Mouse (Mus musculus): Measurements from ENCODE around the gene Fcrla.
A peak's percentile ranks its signal among the peaks of the same experiment; 100 is the strongest.

The Fcrla gene

DNA sequence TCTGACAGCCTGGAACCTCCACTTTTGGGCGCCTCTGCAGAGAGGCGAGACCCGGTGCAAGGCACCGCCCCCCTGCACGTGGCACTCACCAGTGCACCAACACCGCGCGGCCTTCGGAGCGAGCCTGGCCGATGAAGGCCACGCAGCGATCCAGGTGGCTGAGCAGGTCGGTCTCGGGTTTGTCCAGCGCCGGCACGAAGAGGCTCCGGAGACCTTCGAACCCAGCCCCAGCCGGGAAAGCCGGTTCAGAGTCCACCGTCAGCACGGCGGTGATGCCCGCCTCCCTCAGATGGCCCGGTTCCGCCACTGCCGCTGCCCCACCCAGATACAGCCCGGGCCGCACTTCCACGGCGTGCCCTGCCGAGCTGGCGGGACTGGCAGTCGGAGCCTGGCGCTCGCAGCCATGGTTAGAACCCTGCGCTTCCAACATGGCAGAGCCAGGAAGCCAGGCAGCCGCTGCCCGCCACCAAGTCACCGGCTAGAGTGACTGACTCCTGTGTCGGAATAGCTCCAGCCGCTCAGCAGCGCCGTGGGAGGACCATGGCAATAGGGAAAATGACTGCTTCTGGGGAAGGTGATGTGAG lies 42.3 kb downstream of the Fcrla start, which contains the start of the genes Gm26620 and Dusp12:
TSS of gene Gm26620 (plus strand) at position 88 of the 584 bp plus-strand sequence.
TSS of gene Dusp12 (minus strand) at position 563 of the 584 bp plus-strand sequence.
- DNase-seq (ENCODE audit: low spot score), result peak; percentile 90

DNA sequence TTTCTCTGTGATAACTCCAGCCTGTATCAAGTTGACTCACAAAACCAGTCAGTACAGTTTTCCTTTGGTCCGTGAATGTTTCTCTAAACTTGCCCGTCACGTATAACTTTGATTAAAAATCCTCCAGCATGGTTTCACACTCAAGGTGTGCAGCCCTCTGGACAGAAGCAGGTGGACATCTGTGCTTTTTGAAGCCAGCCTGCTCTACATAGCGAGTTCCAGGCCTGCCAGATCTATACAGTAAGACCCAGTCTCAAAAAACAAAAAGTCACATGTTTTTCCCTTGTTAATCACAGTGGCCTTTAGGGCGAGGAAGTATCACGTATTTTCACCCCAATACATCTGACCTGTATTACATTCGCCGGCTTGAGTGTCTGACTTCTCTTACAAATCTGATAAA lies 43.0 kb downstream of the Fcrla start:
- no peak for DNase-seq (ENCODE audit: low spot score)

DNA sequence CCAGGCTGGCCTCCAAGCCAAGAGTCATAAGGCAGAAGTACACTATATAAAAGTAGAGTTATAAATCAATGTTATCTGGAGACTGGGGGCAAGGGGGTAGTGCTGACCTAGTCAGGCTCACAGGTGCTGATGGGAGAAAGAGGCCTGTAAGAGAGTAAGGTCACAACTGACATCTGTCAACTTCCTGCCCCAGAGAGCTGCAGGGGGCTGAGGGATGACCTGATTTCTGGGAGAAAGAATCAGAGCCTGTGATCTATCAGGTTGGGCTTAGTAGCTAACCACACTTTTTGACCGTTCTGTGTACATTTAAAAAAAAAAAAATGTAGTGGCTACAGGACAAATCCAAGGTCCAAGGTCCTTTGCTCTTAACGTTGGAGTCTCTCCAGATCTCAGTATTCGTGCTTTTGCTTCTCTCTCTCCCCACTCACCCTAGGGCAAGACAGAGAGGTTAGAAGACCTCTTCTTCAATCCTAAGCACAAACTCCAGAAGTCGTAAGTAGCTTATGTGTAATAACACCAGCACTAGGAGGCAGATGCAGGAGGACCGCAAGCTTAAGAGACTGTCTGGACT lies 44.4 kb downstream of the Fcrla start:
- DNase-seq (ENCODE audit: low spot score), result no peak

DNA sequence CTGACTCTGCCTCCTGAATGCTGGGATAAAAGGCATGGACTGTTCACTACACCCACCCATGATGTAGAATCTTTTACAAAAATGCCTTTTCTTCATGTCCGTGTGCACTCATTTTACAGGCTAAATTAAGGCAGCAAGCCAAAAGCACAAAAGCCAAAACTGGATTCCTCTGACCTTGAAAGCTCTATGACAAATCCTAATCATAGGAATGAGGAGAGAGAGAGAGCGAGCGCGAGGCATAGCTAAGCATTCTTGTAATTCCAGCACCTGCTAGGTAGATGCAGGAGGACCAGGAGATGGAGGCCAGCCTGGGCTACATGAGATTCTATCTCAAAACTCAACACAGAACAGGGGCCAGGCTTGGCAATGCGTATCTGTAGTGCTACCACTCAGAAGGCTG lies 50.5 kb downstream of the Fcrla start:
- DNase-seq (ENCODE audit: low spot score), result no peak

DNA sequence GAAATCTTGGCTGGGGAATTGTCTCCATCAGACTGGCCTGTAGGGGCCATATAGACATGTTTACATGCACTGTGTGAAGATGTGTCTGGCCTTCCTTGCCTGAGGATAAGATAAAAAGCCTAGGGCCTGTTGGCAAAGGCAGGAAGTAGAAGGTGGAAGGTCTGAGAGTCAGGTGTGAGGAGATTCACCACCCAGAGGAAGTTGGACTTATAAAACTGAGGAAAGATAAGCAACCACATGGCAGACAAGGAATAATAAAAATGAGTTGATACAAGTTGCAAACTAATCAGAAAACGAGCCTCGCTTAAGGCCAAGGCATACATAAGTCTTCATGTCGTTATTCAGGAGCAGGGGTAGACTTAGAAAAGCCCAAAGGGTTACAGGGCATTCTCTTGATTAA lies 51.7 kb downstream of the Fcrla start:
- DNase-seq (ENCODE audit: low spot score), result no peak

DNA sequence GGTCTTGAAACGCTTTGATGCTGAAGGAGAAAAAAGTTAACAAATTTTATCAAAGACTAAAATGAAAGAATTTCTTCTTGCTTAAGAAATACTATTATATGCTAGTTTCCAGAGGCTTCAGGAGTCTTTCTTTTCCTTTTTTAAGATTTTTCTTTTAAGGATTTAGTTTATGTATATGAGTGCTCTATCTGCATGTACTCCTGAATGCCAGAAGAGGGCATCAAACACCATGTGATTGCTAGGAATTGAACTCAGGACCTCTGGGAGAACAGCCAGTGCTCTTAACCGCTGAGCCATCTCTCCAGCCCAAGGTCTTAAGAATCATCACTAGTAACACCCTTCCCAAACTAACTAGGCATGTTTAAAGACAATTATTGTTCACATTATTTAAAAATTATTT lies 55.4 kb downstream of the Fcrla start:
- no peak for DNase-seq (ENCODE audit: low spot score)

DNA sequence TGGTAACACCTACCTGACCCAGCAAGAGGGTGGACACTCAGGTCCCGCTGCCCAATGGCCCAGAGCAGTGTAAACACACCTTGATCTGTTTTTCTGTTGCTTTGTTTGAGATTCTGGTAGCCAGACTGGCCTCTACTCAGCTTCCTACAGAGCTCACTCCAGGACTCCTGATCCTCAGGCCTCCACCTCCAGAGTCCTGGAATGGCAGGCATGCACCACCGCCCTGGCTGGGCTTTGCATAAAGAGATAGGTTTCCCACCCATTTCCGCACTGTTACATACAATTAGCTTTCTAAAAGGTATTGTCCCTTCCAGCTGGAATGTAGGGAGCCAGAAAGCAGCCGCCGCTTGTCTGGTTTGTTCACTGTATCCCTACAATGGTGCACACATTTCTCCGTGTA lies 56.0 kb downstream of the Fcrla start:
- no peak for DNase-seq (ENCODE audit: low spot score)

DNA sequence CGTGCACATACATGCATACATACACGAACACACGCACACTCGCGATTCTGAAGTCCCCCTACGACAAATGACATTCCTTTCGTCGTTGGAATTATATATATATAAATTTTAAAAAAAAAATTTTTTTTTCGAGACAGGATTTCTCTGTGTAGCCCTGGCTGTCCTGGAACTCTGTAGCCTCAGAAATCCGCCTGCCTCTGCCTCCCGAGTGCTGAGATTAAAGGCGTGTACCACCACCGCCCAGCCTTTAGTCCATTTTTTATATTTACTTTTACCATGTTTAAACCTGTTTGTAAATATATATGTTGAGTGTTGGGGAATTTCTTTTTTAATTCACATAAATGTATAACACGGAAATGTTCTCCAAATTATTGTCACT lies 58.5 kb downstream of the Fcrla start:
- no peak for DNase-seq (ENCODE audit: low spot score)

DNA sequence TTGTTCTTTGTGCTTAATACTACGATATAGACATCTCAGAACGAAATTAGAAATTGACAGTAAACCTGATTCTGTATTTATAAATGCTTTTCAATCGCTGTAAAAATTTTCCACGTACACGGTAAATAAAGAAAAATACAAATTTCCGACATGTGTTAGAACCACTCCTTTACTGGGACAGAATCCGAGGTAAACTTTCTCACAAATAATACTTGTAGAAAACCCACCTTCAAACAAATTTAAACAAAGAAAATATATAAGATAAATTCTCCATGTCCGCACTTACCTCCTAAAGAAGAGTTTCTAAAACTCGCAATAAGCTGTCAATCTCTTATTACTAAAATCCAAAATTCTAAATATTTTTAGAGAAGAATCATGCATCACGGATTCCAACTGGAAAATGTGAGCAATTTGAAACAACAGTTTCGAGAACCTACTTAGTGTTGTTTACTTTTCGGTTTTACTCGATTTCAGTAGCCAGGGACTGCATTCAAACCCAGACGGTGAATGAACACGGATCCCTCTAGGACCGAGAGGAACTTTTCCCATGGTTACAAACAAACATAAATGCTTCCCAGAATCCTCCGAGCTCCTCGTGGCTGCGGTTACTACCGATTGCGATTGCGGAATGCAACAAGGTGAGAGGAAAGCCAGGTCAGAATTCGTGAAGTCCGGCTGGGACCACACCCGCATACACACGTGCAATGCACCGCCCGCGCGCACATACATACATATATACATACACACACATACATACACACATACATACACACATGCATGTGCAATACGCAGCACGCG lies 59.1 kb downstream of the Fcrla start:
- DNase-seq (ENCODE audit: low spot score), result peak; percentile 92

DNA sequence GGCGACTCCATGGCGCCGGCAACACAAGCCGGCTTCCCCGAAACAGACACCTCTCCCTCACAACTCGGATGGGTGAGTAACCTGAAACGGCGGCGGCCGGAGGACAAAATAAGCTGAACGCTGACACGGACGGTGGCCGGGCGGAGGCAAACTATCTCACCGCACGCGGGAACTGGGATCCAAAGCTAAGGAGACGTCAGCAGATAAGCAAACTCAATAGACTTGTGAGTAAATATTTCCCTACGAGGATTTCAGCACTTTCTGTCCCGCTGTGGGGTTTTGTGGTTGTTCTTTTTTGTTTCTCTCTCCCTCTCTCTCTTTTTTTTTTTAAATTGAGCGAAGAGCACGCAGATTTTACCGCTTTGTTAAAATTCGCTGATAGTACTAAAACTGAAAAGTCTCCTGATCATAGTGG lies 59.7 kb downstream of the Fcrla start, which contains the start of gene Atf6:
TSS of gene Atf6 (minus strand) at position 81 of the 415 bp plus-strand sequence.
- DNase-seq (ENCODE audit: low spot score), result peak; percentile 95
